Mouse (Mus musculus) layer of hippocampus, adult 18-20 months (tissue): ENCODE data around the gene Hap1. TPM values are rescaled to one million over a fixed set of nuclear protein-coding genes. Genes with fewer than 3 reads are reported as not detected.
"Not testable (repeated sequence)": the region's sequence is repeated elsewhere in the genome, so short reads cannot be mapped to it uniquely, and the experiment has no call there.

Experiments
- DNase-seq, 2 experiments: peaks; one replicate each; pipeline ENCODE4 v3.0.0; 2022; ENCODE audit warnings: low spot score in 2 of 2
- total RNA-seq, 2 experiments: library from RNA; stranded (reverse); gene quantifications; 2 replicates each; pipeline ENCODE4 v1.2.3; 2021

Hap1 gene
- total RNA-seq, 2 experiments from 2014 or later, result 186 to 208 TPM

GRCm38 (mm10) chr11:100320172-100320630, 35.7 kb downstream of the Hap1 start:
- peak; percentile 91 to 96 for DNase-seq

GRCm38 (mm10) chr11:100319492-100320171, 36.3 kb downstream of the Hap1 start, which contains the start of gene Eif1:
Eif1 (plus strand) TSS chr11:100319885.
- peak; percentile 100 for DNase-seq

GRCm38 (mm10) chr11:100318529-100319451, 37.1 kb downstream of the Hap1 start:
- DNase-seq, result no peak

GRCm38 (mm10) chr11:100317826-100318380, 38.0 kb downstream of the Hap1 start:
- no peak for DNase-seq

- DNase-seq, result no peak
Measured at GRCm38 (mm10) chr11:100315439-100315838, 40.5 kb downstream of the Hap1 start.

- no peak for DNase-seq
Measured at GRCm38 (mm10) chr11:100313424-100313823, 42.5 kb downstream of the Hap1 start.

GRCm38 (mm10) chr11:100312096-100312679, 43.7 kb downstream of the Hap1 start:
- DNase-seq, result peak; percentile 37 to 79

GRCm38 (mm10) chr11:100311656-100312055, 44.3 kb downstream of the Hap1 start:
- no peak for DNase-seq

- DNase-seq, result not testable (repeated sequence)
Measured at GRCm38 (mm10) chr11:100308672-100309071, 47.3 kb downstream of the Hap1 start.

- no peak for DNase-seq
Measured at GRCm38 (mm10) chr11:100307900-100308299, 48.0 kb downstream of the Hap1 start.

- no peak for DNase-seq
Measured at GRCm38 (mm10) chr11:100301292-100301691, 54.6 kb downstream of the Hap1 start.

- peak in 1 of 2 experiments; percentile 71 for DNase-seq
Measured at GRCm38 (mm10) chr11:100300293-100300692, 55.6 kb downstream of the Hap1 start.

GRCm38 (mm10) chr11:100298274-100299036, 57.5 kb downstream of the Hap1 start:
- peak; percentile 67 to 93 for DNase-seq

- no peak for DNase-seq
Measured at GRCm38 (mm10) chr11:100297801-100298200, 58.1 kb downstream of the Hap1 start.

Other genes with a start within 250 kb of the Hap1 start
- gene Krt13, start 234.6 kb downstream of the Hap1 start, total RNA-seq, result not detected
- under 1 TPM in 1 of 2 experiments, not detected in 1; 0.51 TPM for gene Krt15, start 220.2 kb downstream of the Hap1 start, total RNA-seq
- gene Krt19, start 207.5 kb downstream of the Hap1 start, total RNA-seq, result not detected
- 1 to 10 TPM; 3.8 to 4.4 TPM for gene Krt9, start 162.9 kb downstream of the Hap1 start, total RNA-seq
- gene Krt14, start 148.6 kb downstream of the Hap1 start, total RNA-seq, result not detected
- not detected for gene Krt16, start 107.2 kb downstream of the Hap1 start, total RNA-seq
- not detected for gene Krt17, start 95.1 kb downstream of the Hap1 start, total RNA-seq
- not detected for gene Krt42, start 86.3 kb downstream of the Hap1 start, total RNA-seq
- 100 to 1,000 TPM; 739 to 776 TPM for gene Eif1, start 36.2 kb downstream of the Hap1 start, total RNA-seq
- not detected for gene Gast, start 21.7 kb downstream of the Hap1 start, total RNA-seq
- 10 to 100 TPM; 31.0 to 35.6 TPM for gene Jup, start 41.6 kb upstream of the Hap1 start, total RNA-seq
- gene P3h4, start 58.7 kb upstream of the Hap1 start, total RNA-seq, result 10 to 100 TPM in 1 of 2 experiments, 1 to 10 TPM in 1; 9.8 to 11.2 TPM
- gene Fkbp10, start 59.6 kb upstream of the Hap1 start, total RNA-seq, result 1 to 10 TPM; 5.4 to 5.8 TPM
- gene Nt5c3b, start 85.7 kb upstream of the Hap1 start, total RNA-seq, result 10 to 100 TPM; 48.8 to 53.4 TPM
- 1 to 10 TPM in 1 of 2 experiments, under 1 TPM in 1; 0.74 to 1.2 TPM for gene Klhl10, start 85.8 kb upstream of the Hap1 start, total RNA-seq
- 100 to 1,000 TPM; 117 to 124 TPM for gene Klhl11, start 116.6 kb upstream of the Hap1 start, total RNA-seq
- gene Acly, start 171.9 kb upstream of the Hap1 start, total RNA-seq, result 100 to 1,000 TPM; 118 to 124 TPM
- gene Ttc25, start 189.5 kb upstream of the Hap1 start, total RNA-seq, result 1 to 10 TPM in 1 of 2 experiments, under 1 TPM in 1; 0.96 to 1.1 TPM
- gene Cnp, start 218.8 kb upstream of the Hap1 start, total RNA-seq, result 100 to 1,000 TPM; 171 to 195 TPM